Mouse (Mus musculus) kidney, adult 2 months (tissue): Measurements from ENCODE around the gene Olfr1195. TPM values are rescaled to one million over a fixed set of nuclear protein-coding genes. Genes with fewer than 3 reads are reported as not detected.
"Not testable (repeated sequence)": the region's sequence is repeated elsewhere in the genome, so short reads cannot be mapped to it uniquely, and the experiment has no call there.

ENCODE experiments used
- DNase-seq: peaks from one replicate; pipeline ENCODE4 v3.0.0; 2021
- H3K27ac ChIP-seq: fragments of 200-500 bp; 2 replicates; pipeline ENCODE4 v1.5.1; 2012; ENCODE audit warnings: low read depth, low read length, control low read depth, inconsistent platforms; ENCODE audit not compliant: insufficient read depth
- H3K27me3 ChIP-seq: fragments of 200-500 bp; replicated peaks from 2 replicates; pipeline ENCODE4 v1.6.1; 2012; ENCODE audit warnings: mild to moderate bottlenecking, moderate library complexity, low read length, inconsistent platforms; ENCODE audit not compliant: control insufficient read depth, insufficient read depth
- H3K36me3 ChIP-seq: fragments of 200-500 bp; 2 replicates; pipeline ENCODE4 v1.6.1; 2012; ENCODE audit warnings: mild to moderate bottlenecking, moderate library complexity, low read length, inconsistent platforms; ENCODE audit not compliant: control insufficient read depth, insufficient read depth
- H3K4me1 ChIP-seq: fragments of 200-500 bp; 2 replicates; pipeline ENCODE4 v1.6.1; 2011; ENCODE audit warnings: low read length; ENCODE audit not compliant: control insufficient read depth, insufficient read depth
- H3K4me3 ChIP-seq: fragments of 200-500 bp; 2 replicates; pipeline ENCODE4 v1.5.1; 2011; ENCODE audit warnings: mild to moderate bottlenecking, low read depth, low read length, control low read depth; ENCODE audit not compliant: insufficient read depth
- CTCF ChIP-seq: fragments of 200-500 bp; conservative IDR thresholded peaks from 2 replicates; pipeline ENCODE4 v1.5.1; 2011; ENCODE audit warnings: low read depth, mild to moderate bottlenecking, control low read depth, low read length, moderate library complexity, mixed read lengths; ENCODE audit not compliant: insufficient read depth, insufficient read length
- POLR2A ChIP-seq: fragments of 200-500 bp; IDR thresholded peaks from one replicate; pipeline ENCODE4 v1.6.1; 2011; ENCODE audit warnings: low read depth, low read length, control low read depth
- WGBS: fragments of 180-500 bp; shearing (Covaris S2); methylation state at CpG from one replicate; pipeline ENCODE4 v1.1.7; 2018; 5-methylcytosine and 5-hydroxymethylcytosine counted together
- polyA plus RNA-seq: library from polyadenylated mRNA; depleted of rRNA; stranded (reverse); fragments of >200 nt; gene quantifications from 2 replicates; pipeline ENCODE4 v1.2.3, GENCODE M21; 2012; rRNA removed

The Olfr1195 gene
- not detected in 2 replicates for polyA plus RNA-seq

DNA sequence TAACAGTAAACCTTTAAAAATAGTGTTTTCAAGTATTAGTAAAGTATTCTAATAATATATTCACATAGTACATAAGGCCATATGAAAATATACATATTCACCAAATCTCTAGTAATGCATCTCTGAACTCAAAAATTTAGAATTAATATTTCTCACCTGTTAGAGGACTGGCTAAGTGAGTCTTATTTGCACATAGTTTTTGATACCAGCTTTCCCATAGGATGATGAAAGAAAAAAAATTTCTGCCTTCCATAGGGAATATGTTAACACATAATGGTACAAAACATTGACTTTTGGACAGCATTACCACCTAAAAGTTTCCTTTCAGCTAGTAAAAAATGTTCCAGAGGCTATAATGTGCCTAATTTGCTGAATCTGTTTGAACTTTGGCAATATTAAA is at the start of gene Olfr1195:
Gene Olfr1195, minus strand, starts transcription at position 101 of the 400 bp plus-strand sequence.
- no peaks in the 10 kb centered on the region for H3K27me3 ChIP-seq
- TF ChIP-seq CTCF (no peak), POLR2A (no peak)

DNA sequence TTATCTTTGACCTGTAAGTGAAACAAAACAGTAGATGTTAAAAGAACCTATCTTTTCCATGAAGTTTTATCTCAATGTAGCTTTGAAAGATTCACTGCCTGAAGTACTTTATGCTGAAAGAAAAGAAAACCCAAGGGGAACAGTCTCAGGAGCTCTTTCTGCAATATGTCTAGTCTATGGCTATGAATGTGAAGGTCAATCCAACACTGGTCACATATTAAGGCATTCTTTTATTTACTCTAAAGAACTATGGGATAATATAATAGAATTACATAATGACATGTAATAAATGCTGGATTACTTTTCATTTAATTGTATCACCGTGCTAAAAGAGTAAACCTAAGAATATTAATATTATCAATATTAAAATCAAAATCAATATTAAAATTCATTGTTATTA is 43.3 kb upstream of the Olfr1195 start, which contains the start of gene Olfr1197:
Gene Olfr1197, minus strand, starts transcription at position 101 of the 400 bp plus-strand sequence.
- WGBS: 84% methylated on average over 1 of the region's 1 CpGs
- no peaks in the 10 kb centered on the region for H3K36me3 ChIP-seq
- H3K27me3 ChIP-seq: no peaks in the 10 kb centered on the region
- H3K27ac ChIP-seq: no peak within 1 kb of the TSS
- H3K4me3 ChIP-seq: no peak within 1 kb of the TSS
- TF ChIP-seq CTCF (no peak), POLR2A (no peak)
- H3K4me1 ChIP-seq: no peaks in the 10 kb centered on the region
- DNase-seq: no peak

More for the DNA sequence above, at the start of gene Olfr1195:
- Histone ChIP-seq H3K27ac (no peak within 1 kb of the TSS), H3K4me1 (no peaks in the 10 kb centered on the region), H3K36me3 (no peaks in the 10 kb centered on the region), H3K4me3 (no peak within 1 kb of the TSS)
- no peak for DNase-seq

GRCm38 (mm10) chr2:88704497-88704896 is 15.5 kb upstream of the Olfr1195 start, which contains the start of gene Olfr1196:
Gene Olfr1196, minus strand, starts transcription at chr2:88704597.
- Histone ChIP-seq H3K27ac (no peak within 1 kb of the TSS), H3K4me1 (no peaks in the 10 kb centered on the region), H3K36me3 (no peaks in the 10 kb centered on the region), H3K4me3 (no peak within 1 kb of the TSS), H3K27me3 (no peaks in the 10 kb centered on the region)
- TF ChIP-seq CTCF (no peak), POLR2A (no peak)
- 76% methylated on average over 2 of the region's 2 CpGs for WGBS
- DNase-seq: no peak

DNA sequence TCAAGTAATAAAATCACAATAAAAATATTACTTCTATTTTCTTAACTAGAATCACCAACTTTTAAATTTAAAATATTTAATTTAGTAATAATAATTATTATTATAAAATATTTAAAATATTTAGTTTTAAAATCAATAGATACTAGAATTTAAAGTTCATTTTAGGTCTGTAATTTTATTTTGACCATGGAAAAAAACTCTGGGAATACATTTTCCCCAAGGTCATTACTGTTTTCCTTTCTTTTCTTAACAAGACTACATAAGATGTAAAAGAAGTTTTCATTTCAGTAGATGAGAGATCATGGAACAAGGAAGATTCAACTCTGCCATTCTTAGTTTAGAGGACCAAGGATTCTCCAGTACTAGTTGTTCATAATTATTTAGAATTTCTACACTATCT is 13.7 kb downstream of the Olfr1195 start, which contains the start of gene Olfr1193:
Gene Olfr1193, plus strand, starts transcription at position 301 of the 400 bp plus-strand sequence.
- not testable (repeated sequence) for H3K4me1 ChIP-seq, DNase-seq, H3K36me3 ChIP-seq, H3K4me3 ChIP-seq, H3K27ac ChIP-seq, H3K27me3 ChIP-seq

GRCm38 (mm10) chr2:88648209-88648608 is 40.8 kb downstream of the Olfr1195 start, which contains the start of gene Olfr1192-ps1:
Gene Olfr1192-ps1, plus strand, starts transcription at chr2:88648509.
- Histone ChIP-seq H3K4me3 (no peak within 1 kb of the TSS), H3K4me1 (no peaks in the 10 kb centered on the region), H3K27me3 (no peaks in the 10 kb centered on the region), H3K27ac (no peak within 1 kb of the TSS), H3K36me3 (no peaks in the 10 kb centered on the region)
- 32% methylated on average over 1 of the region's 1 CpGs for WGBS
- no peak for DNase-seq
- TF ChIP-seq POLR2A: no peak
- no peak for TF ChIP-seq CTCF

- DNase-seq, H3K27me3 ChIP-seq: not testable (repeated sequence)
- WGBS: 84% methylated on average over 1 of the region's 1 CpGs
These were observed 48.7 kb downstream of the Olfr1195 start, which contains the start of gene Olfr1191-ps1 for GRCm38 (mm10) chr2:88640242-88640641. Gene Olfr1191-ps1, plus strand, starts transcription at chr2:88640542.

More at GRCm38 (mm10) chr2:88640242-88640641, 48.7 kb downstream of the Olfr1195 start, which contains the start of gene Olfr1191-ps1:
- not testable (repeated sequence) for H3K4me3 ChIP-seq, H3K36me3 ChIP-seq, H3K4me1 ChIP-seq, H3K27ac ChIP-seq

Other genes starting within 250 kb of the Olfr1195 start
- not detected in 2 replicates for gene Gm13757, start 240.1 kb downstream of the Olfr1195 start, polyA plus RNA-seq
- gene Olfr1183, start 234.3 kb downstream of the Olfr1195 start, polyA plus RNA-seq: not detected in 2 replicates
- gene Olfr1184, start 205.6 kb downstream of the Olfr1195 start, polyA plus RNA-seq: not detected in 2 replicates
- not detected in 2 replicates for gene Olfr1185-ps1, start 195.9 kb downstream of the Olfr1195 start, polyA plus RNA-seq
- not detected in 2 replicates for gene Olfr1186, start 170.6 kb downstream of the Olfr1195 start, polyA plus RNA-seq
- gene Olfr1188, start 132.3 kb downstream of the Olfr1195 start, polyA plus RNA-seq: not detected in 2 replicates
- not detected in 2 replicates for gene Olfr1189, start 102.7 kb downstream of the Olfr1195 start, polyA plus RNA-seq
- not detected in 2 replicates for gene Olfr1191-ps1, start 48.6 kb downstream of the Olfr1195 start, polyA plus RNA-seq
- gene Olfr1192-ps1, start 40.7 kb downstream of the Olfr1195 start, polyA plus RNA-seq: not detected in 2 replicates
- gene Olfr1193, start 13.6 kb downstream of the Olfr1195 start, polyA plus RNA-seq: not detected in 2 replicates
- not detected in 2 replicates for gene Olfr1196, start 15.4 kb upstream of the Olfr1195 start, polyA plus RNA-seq
- not detected in 2 replicates for gene Olfr1197, start 43.2 kb upstream of the Olfr1195 start, polyA plus RNA-seq
- not detected in 2 replicates for gene Olfr1198, start 62.2 kb upstream of the Olfr1195 start, polyA plus RNA-seq
- not detected in 2 replicates for gene Olfr1199, start 71.3 kb upstream of the Olfr1195 start, polyA plus RNA-seq
- gene Olfr1200, start 81.3 kb upstream of the Olfr1195 start, polyA plus RNA-seq: not detected in 2 replicates
- not detected in 2 replicates for gene Olfr1201, start 103.8 kb upstream of the Olfr1195 start, polyA plus RNA-seq
- gene Olfr1202, start 125.3 kb upstream of the Olfr1195 start, polyA plus RNA-seq: not detected in 2 replicates
- gene Olfr1205, start 140.6 kb upstream of the Olfr1195 start, polyA plus RNA-seq: not detected in 2 replicates
- gene Olfr1204, start 160.1 kb upstream of the Olfr1195 start, polyA plus RNA-seq: not detected in 2 replicates
- not detected in 2 replicates for gene Olfr1206, start 174.0 kb upstream of the Olfr1195 start, polyA plus RNA-seq
- not detected in 2 replicates for gene Olfr1208, start 213.1 kb upstream of the Olfr1195 start, polyA plus RNA-seq
- gene Olfr1209, start 226.0 kb upstream of the Olfr1195 start, polyA plus RNA-seq: not detected in 2 replicates
- not detected in 2 replicates for gene Olfr1211, start 248.9 kb upstream of the Olfr1195 start, polyA plus RNA-seq